Mouse (Mus musculus) cerebellum, adult 11 months (tissue): ENCODE measurements around the gene Micall1.

Source experiments
- DNase-seq: peaks from one replicate; pipeline ENCODE4 v3.0.0; 2022

Gene Micall1

GRCm38 (mm10) chr15:79108421-79109320 is at the start of gene Micall1:
Gene Micall1, plus strand, starts transcription at chr15:79108898.
- DNase-seq, result peak; percentile 75

DNA sequence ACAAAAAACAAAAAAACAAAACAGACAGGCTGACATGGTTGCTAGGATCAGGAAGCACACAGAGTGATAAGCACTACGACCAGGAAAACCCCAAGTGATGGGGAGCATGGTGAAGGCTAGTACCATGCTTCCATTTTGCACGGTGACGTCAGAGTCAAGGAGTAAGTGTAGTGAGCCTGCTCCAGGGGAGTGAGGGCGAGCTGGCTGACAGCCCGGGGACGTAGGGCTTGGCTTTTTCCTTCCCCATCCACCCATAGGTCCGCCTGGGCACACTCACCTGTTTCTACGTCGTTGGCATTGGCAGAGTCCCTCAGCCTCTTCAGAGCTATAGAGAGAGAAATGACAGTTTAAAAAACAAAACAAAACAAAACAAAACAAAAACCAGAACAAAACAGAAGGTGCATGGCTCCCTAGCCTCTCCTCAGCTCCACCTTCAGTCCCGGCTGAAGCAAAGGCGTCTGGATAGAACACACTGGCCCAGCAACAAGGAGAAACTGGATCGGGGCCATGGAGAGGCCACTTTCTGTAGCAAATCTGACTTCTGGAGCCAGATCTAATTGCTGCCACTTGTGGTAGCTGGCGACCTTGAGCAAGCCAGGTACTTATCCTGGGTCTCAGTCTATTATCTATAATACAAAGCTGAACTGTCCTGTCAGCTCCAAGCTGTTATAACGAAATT is 47.7 kb upstream of the Micall1 start:
- DNase-seq, result no peak

DNA sequence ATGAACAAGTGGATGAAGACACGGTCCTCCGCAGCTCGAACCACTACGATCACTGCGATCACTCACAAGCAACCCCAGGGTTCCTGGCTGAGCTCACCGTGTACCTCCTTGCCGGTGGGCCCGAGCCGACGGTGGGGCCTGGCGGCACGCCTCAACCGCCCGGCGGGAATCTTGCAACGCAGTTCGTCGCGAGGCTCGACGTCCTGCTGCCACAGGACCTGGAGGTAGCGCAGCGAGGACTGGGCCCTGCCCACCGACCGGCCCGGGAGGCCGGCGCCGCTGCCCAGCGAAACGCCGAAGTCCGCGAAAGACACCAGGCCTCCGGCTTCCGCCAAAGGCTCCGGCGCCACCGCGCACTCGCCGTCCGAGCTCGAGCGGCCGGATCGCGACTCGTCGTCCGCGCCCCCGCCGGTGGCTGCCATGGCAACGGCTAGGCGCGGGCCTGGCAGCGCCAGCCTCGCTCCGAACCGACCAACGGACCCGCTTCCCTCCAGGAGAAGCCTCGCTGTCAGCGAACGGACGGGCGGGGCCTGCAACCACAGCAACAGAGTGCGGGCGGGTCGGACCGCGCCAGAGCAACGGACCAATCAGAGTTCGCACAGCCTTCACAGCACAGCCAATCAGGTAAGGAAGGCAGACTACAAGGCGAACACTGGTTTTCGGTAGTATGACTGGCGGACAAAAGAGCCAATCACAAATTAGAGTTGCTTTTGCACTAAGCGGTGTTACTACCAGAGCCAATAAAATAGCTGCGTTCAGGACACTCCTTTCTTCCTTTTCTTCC is 46.1 kb upstream of the Micall1 start, which contains the start of gene Ankrd54:
Gene Ankrd54 (minus strand): TSS at position 518 of the 784 bp plus-strand sequence.
- DNase-seq, result peak; percentile 96

GRCm38 (mm10) chr15:79063160-79063740 is 45.4 kb upstream of the Micall1 start:
- DNase-seq, result no peak

GRCm38 (mm10) chr15:79065086-79065770 is 43.5 kb upstream of the Micall1 start:
- no peak for DNase-seq

GRCm38 (mm10) chr15:79066276-79066675 is 42.4 kb upstream of the Micall1 start:
- no peak for DNase-seq

DNA sequence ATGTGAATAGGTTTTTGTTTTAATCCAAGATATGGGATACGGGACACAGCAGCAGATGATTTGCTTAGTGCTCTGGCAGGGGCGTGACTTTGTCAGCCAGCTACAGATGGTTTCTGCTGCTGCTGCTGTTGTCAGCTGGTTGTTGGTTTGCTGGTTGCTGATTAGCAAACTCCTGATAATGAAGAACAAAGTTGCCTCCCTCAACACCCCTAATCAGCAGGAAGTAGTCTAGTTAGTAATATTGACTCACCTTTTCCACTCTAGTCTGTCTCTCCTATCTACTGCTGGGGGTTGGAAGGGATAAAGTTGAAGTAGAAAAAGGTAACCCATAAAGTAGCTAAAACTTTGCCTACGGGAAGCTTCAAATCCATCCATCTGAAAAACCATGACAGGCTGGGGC is 41.1 kb upstream of the Micall1 start:
- DNase-seq, result no peak

GRCm38 (mm10) chr15:79068416-79068815 is 40.3 kb upstream of the Micall1 start:
- no peak for DNase-seq

DNA sequence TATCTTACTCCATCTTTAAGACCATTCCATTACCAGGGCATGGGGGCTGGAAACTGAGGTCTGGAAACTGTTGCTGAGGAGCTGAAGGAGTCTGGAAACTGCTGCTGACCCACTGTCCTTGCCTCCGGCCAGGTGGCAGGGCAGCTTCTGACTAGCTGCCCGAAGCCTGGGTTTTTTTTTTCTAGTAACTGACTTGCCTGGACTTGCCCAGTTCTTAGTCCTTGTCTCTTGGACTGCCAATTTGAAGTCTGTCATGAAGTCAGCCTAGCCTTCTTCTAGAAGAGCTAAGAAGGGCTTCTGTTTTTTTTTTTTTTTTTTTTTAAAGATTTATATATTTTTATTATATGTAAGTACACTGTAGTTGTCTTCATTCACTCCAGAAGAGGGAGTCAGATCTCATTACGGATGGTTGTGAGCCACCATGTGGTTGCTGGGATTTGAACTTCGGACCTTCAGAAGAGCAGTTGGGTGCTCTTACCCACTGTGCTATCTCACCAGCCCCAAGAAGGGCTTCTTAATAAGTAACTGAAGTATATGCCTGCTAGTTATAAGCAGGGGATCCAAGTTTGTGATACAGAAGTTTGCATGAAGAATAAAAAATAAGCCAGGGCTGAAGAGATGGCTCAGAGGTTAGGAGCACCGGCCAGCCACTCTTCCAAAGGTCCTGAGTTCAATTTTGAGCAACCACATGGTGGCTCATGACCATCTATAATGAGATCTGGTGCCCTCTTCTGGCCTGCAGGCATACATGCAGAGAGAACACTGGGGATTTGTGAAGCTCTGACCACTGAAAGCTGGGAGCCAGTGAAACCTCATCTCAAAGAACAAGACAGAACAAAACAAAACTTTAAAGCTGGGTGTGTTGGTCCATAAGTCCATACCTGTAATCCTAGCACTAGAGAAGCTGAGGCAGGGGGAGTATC is 37.3 kb upstream of the Micall1 start:
- no peak for DNase-seq

DNA sequence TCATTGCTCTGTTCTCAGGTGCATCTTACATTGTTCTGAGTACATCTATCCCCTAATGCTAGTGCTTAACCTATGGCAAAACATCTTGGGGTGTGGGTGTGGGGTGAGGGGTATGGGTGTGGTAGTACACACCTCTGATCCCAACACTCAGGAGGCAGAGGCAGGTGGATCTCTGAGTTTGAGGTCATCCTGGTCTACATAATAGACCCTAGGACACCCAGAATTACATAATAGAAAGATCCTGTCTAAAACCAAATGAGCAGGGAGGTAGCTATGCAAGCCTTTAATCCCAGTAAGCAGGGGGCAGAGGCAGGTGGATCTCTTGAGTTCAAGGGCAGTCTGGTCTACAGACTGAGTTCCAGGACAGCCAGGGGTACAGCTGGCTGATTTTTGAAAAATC is 34.9 kb upstream of the Micall1 start:
- DNase-seq, result no peak

DNA sequence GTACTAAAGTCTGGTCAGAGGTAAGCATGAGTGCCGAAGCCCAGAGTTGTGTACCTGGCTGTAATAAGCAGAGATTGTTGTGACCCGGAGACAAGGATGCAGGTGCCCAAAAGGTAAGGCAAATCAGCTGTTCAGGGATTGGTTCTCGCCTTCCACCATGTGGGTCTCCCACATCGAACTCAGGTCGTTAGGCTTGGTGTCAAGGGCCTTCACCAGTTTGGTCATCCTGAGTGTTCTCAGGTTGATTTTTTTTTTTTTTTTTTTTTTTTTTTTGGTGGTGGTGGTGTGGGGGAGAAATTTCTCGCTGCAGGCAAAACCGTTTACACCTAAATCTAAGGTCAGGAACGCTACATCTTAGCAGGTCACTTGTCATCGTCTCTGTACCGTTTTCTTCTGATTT is 34.3 kb upstream of the Micall1 start:
- no peak for DNase-seq

DNA sequence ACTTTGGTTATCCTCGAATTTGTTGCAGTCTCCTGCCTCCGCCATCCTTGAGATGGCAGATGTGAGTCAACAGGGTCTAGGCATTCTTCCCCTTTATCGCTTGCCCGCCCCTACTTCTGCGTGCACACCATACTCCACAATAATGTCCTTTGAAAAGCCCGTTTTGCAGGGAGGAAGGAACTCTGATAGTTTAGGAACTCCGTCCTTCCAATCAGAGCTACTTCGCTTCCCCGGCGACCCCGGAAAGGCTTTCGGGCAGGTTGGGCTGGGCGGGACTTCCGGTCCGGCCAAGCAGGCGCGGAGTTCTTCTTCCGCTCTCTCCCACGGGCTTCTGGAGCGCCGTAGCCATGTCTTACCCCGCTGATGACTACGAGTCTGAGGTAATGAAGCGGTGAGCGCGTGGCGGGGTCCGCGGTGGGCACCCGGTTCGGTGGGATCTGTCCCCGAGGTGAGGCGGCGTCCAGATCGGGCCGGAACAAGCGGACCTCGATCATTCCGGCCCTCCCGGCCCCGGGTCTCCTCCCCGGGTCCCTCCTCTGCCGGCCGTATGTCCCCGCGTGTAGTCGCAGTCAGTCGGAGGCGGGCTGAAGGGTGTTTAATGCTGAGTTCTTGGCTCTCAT is 33.7 kb upstream of the Micall1 start, which contains the start of gene Eif3l:
Gene Eif3l (plus strand): TSS at position 267 of the 620 bp plus-strand sequence.
- DNase-seq, result peak; percentile 72

DNA sequence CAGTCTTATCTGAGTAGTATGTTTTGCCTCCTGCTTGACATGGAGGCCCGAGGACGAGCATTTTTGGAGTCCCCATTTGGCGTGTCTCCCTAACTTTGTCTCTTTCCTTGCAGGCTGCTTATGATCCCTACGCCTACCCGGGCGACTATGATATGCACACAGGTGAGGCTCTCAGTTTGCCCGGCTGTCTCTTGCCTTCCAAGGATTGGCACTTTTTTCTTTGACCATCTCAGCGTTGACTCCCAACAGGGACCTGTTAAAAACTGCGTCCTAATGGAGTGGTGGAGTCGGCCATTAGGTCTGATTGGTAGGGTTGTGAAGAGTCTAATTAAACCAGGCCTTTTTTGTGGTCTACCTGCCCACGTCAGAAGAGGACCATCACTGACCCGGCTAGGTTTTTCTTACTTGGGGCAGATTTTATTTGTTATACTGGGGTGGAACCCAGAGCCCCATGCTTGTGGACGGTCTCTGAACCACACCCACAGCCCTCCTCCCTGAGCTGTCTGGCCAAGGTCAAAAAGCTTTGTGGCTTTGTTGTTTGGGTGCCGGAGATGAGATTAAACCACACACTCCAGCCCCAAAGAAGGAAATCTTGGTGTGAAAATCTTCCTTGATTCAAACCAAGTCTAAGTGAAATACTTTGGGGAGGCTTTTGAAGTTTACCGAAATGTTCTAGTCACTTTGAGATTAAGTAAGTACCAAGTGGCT is 32.9 kb upstream of the Micall1 start:
- DNase-seq, result no peak

DNA sequence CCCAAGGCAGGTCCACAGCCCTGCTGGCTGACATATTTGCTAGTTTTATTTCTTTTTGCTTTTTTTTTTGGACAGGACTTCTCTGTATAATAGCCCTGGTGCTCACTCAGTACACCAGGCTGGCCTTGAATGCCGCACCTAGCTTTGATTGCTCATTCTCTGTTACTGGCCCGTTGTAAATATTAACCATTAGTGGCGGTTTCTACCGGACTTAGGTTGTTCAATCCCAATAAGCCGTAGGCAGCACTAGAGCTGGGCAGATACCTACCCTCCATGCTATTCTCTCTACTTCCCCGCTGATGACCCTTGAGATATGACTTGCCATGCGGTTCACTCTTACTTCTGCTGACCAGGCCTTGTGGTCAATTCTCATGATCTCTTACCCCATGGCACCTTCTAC is 29.1 kb upstream of the Micall1 start:
- no peak for DNase-seq

- no peak for DNase-seq
Measured at GRCm38 (mm10) chr15:79092284-79092683, 16.4 kb upstream of the Micall1 start.

GRCm38 (mm10) chr15:79093083-79093839 is 15.4 kb upstream of the Micall1 start:
- DNase-seq, result no peak

DNA sequence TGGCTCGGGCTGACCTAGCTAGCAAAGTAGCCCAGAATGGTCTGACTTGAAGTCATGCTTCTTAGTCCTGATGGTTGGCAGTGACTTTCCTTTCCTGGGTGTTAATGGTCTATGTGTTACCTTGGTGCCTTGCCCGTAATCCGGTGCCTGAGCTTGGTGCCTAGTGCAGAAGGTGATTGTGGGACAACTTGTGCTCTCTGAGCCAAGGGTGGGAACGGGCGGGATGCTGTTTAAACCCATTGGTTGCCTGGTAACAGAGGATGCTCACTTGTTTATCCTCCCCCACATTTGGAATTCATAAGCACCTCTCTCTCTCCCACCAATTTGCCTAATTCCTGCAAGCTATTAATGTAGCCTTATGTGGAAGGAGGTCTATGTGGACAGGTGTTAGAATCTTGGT is 13.2 kb upstream of the Micall1 start:
- DNase-seq, result no peak

- no peak for DNase-seq
Measured at GRCm38 (mm10) chr15:79096556-79096955, 12.1 kb upstream of the Micall1 start.

DNA sequence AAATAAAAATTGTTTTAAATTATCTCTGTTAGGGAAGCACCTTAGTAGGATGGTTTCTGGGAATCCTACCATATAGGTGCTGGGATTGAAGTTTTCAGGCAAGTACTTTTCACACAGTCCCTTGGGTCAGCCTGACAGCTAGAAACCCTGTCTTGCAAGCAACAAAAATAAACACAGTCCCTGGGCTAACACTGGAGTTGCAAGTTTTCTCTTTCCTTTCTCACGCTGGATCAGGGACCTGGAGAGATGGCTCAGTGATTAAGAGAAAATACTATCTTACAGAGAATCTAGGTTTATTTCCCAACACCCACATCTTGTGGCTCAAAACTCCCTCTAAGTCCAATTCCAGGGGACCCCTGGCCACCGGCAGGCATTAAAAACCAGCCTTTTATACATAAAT is 11.6 kb upstream of the Micall1 start:
- no peak for DNase-seq
